11 mouse cellular contexts compared by ENCODE assay signal in the genomic region with DNA sequence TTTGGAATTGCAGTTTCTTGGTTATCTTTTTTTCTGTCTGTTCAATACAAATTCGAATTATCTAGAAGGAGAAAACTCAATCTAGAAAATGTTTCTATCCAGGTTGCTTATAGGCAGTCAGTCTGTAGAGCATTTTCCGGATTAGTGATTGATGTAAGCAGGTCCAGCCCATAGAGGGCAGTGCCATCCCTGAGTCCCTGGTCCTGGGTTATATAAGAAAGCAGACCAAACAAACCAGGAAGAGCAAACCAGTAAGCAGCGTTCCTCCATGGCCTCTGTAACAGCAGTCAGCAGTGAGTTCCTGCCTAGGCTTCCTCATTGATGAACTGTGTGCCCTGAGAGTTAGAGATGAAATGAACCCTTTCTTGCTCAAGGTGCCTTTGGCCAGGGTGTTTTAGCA.
A peak's percentile ranks its signal among the peaks of the same experiment; 100 is the strongest.
DNase-seq lines count a peak whose midpoint lies in the region; ATAC-seq and TF ChIP-seq lines count a peak whose summit lies in the region.
"Had no signal": no experiment of that assay in that cellular context is flagged by ENCODE, and none has a peak within 500 bp of the region (broad histone marks: within the 10 kb centered on the region; RNA-seq: fewer than 3 reads in every experiment).

No protein-coding gene starts in this region.

- no peak for ATAC-seq in hindbrain, embryonic 11.5 days (ENCODE audit: low FRiP score)
- ATAC-seq in hindbrain, embryonic 14.5 days (ENCODE audit: low FRiP score): no peak
- ATAC-seq in lung, embryonic 14.5 days (ENCODE audit: insufficient read depth): no peak
- no peak for ATAC-seq in embryonic facial prominence, embryonic 14.5 days (ENCODE audit: low read depth)
- ATAC-seq: forebrain, embryonic 16.5 days had no signal

- H3K27me3 ChIP-seq in hindbrain, embryonic 11.5 days (ENCODE audit: control insufficient read depth, insufficient read depth, low read length): no peaks in the 10 kb centered on the region
- no peaks in the 10 kb centered on the region for H3K27me3 ChIP-seq in hindbrain, embryonic 14.5 days (ENCODE audit: control insufficient read depth, insufficient read depth, low read length)
- H3K27me3 ChIP-seq in lung, embryonic 14.5 days (ENCODE audit: insufficient read depth, low read length): no peaks in the 10 kb centered on the region
- no peaks in the 10 kb centered on the region for H3K27me3 ChIP-seq in embryonic facial prominence, embryonic 14.5 days (replicated peaks; ENCODE audit: control insufficient read depth, insufficient read depth, low read length)
- H3K27me3 ChIP-seq: heart, embryonic 13.5 days had no signal

- WGBS in hindbrain, embryonic 11.5 days: 61% methylated on average over 3 of the region's 3 CpGs
- WGBS in hindbrain, embryonic 14.5 days: 63% methylated on average over 3 of the region's 3 CpGs
- 43% methylated on average over 3 of the region's 3 CpGs for WGBS in lung, embryonic 14.5 days
- 61% methylated on average over 3 of the region's 3 CpGs for WGBS in embryonic facial prominence, embryonic 14.5 days

- H3K4me3 ChIP-seq in hindbrain, embryonic 11.5 days (ENCODE audit: low read depth, low read length): no peak overlapping the region
- no peak overlapping the region for H3K4me3 ChIP-seq in hindbrain, embryonic 14.5 days (replicated peaks; ENCODE audit: low read length)
- H3K4me3 ChIP-seq in lung, embryonic 14.5 days (ENCODE audit: low read depth, low read length): no peak overlapping the region
- no peak overlapping the region for H3K4me3 ChIP-seq in embryonic facial prominence, embryonic 14.5 days (ENCODE audit: low read depth, low read length)
- H3K4me3 ChIP-seq: heart, embryonic 13.5 days had no signal

- no peak overlapping the region for H3K27ac ChIP-seq in hindbrain, embryonic 11.5 days (ENCODE audit: low read depth, low read length)
- H3K27ac ChIP-seq in hindbrain, embryonic 14.5 days: no peak overlapping the region
- H3K27ac ChIP-seq in lung, embryonic 14.5 days (ENCODE audit: low read depth): no peak overlapping the region
- no peak overlapping the region for H3K27ac ChIP-seq in embryonic facial prominence, embryonic 14.5 days (replicated peaks; ENCODE audit: low read depth, low read length)
- H3K27ac ChIP-seq: heart, embryonic 13.5 days had no signal

- no peak overlapping the region for H3K9ac ChIP-seq in hindbrain, embryonic 11.5 days (ENCODE audit: low read depth, low read length)
- H3K9ac ChIP-seq in hindbrain, embryonic 14.5 days: no peak overlapping the region
- H3K9ac ChIP-seq in lung, embryonic 14.5 days: no peak overlapping the region
- no peak overlapping the region for H3K9ac ChIP-seq in embryonic facial prominence, embryonic 14.5 days (ENCODE audit: low read depth, low read length)
- H3K9ac ChIP-seq: heart, embryonic 13.5 days had no signal

- H3K4me1 ChIP-seq in hindbrain, embryonic 11.5 days (replicated peaks; ENCODE audit: control insufficient read depth, insufficient read depth, low read length): no peaks in the 10 kb centered on the region
- no peaks in the 10 kb centered on the region for H3K4me1 ChIP-seq in hindbrain, embryonic 14.5 days (replicated peaks; ENCODE audit: control insufficient read depth, insufficient read depth, low read length)
- H3K4me1 ChIP-seq in lung, embryonic 14.5 days (ENCODE audit: insufficient read depth): no peaks in the 10 kb centered on the region
- no peaks in the 10 kb centered on the region for H3K4me1 ChIP-seq in embryonic facial prominence, embryonic 14.5 days (ENCODE audit: control insufficient read depth, insufficient read depth, low read length)
- H3K4me1 ChIP-seq: heart, embryonic 13.5 days had no signal

- H3K9me3 ChIP-seq in hindbrain, embryonic 11.5 days (ENCODE audit: control insufficient read depth, low read length): no peaks in the 10 kb centered on the region
- no peaks in the 10 kb centered on the region for H3K9me3 ChIP-seq in hindbrain, embryonic 14.5 days (ENCODE audit: control insufficient read depth, low read length)
- H3K9me3 ChIP-seq in lung, embryonic 14.5 days (ENCODE audit: low read depth, low read length): no peaks in the 10 kb centered on the region
- no peaks in the 10 kb centered on the region for H3K9me3 ChIP-seq in embryonic facial prominence, embryonic 14.5 days (ENCODE audit: control insufficient read depth, low read length)
- H3K9me3 ChIP-seq: heart, embryonic 13.5 days had no signal

- peak; percentile 45 for TF ChIP-seq CTCF in lung, embryonic 14.5 days (IDR thresholded peaks at IDR 0.05; ENCODE audit: low read depth)

- no peak overlapping the region for H3K4me2 ChIP-seq in hindbrain, embryonic 11.5 days (replicated peaks; ENCODE audit: low read depth, low read length)
- H3K4me2 ChIP-seq in hindbrain, embryonic 14.5 days (replicated peaks): no peak overlapping the region
- H3K4me2 ChIP-seq in lung, embryonic 14.5 days: no peak overlapping the region
- no peak overlapping the region for H3K4me2 ChIP-seq in embryonic facial prominence, embryonic 14.5 days (ENCODE audit: low read depth, low read length)
- H3K4me2 ChIP-seq: heart, embryonic 13.5 days had no signal

- H3K36me3 ChIP-seq in hindbrain, embryonic 11.5 days (ENCODE audit: control insufficient read depth, insufficient read depth, low read length): no peaks in the 10 kb centered on the region
- H3K36me3 ChIP-seq in hindbrain, embryonic 14.5 days (replicated peaks; ENCODE audit: control insufficient read depth, insufficient read depth): no peaks in the 10 kb centered on the region
- no peaks in the 10 kb centered on the region for H3K36me3 ChIP-seq in lung, embryonic 14.5 days (ENCODE audit: insufficient read depth)
- H3K36me3 ChIP-seq in embryonic facial prominence, embryonic 14.5 days (ENCODE audit: control insufficient read depth, insufficient read depth, low read length): no peaks in the 10 kb centered on the region
- H3K36me3 ChIP-seq: heart, embryonic 13.5 days had no signal

- peak; percentile 28 for DNase-seq in hindbrain, embryonic 11.5 days (ENCODE audit: low spot score)
- DNase-seq in hindbrain, embryonic 14.5 days (ENCODE audit: low spot score): no peak
- DNase-seq in lung, embryonic 14.5 days: peak; percentile 26
- no peak for DNase-seq in lung, postnatal 14 days
- DNase-seq in ZHBTc4 (ENCODE audit: low read depth, low spot score): peak; percentile 7
- peak; percentile 20 for DNase-seq in embryonic facial prominence, embryonic 14.5 days (ENCODE audit: low spot score)
- DNase-seq in right cerebral cortex, postnatal 14 days: no peak
- no peak for DNase-seq in frontal cortex, adult 2 months (ENCODE audit: extremely low spot score in 1 of 2, low spot score in 1 of 2)
- DNase-seq: thymus, postnatal 4 days had no signal

Comparison
In these comparisons a context has a peak if more than half of its experiments do, and no peak if none do; other contexts are left out.
1. DNase-seq: peak in hindbrain, embryonic 11.5 days (single experiment), lung, embryonic 14.5 days (single experiment), ZHBTc4 (single experiment) and embryonic facial prominence, embryonic 14.5 days (single experiment); none in hindbrain, embryonic 14.5 days (single experiment), lung, postnatal 14 days (single experiment), right cerebral cortex, postnatal 14 days (single experiment) and frontal cortex, adult 2 months (0 of 2).